Mouse (Mus musculus) forebrain, postnatal 0 days (tissue): ENCODE data around the gene Vmn1r10. TPM values are rescaled to one million over a fixed set of nuclear protein-coding genes. Genes with fewer than 3 reads are reported as not detected.

Source experiments
- ATAC-seq: fragments of 200-750 bp; cut with Nextera tagmentation; 2 replicates; pipeline ENCODE4 v1.8.0; 2017; ENCODE audit warnings: mild to moderate bottlenecking, moderate library complexity
- DNase-seq: peaks from one replicate; pipeline ENCODE4 v3.0.0-alpha.2; 2015
- H3K27ac ChIP-seq: fragments of 300-500 bp; sonication (generic); 2 replicates; pipeline ENCODE4 v1.5.1; 2014; ENCODE audit warnings: low read depth, mild to moderate bottlenecking, antibody characterized with exemption, low read length, moderate library complexity, mixed read lengths
- H3K27me3 ChIP-seq: fragments of 300-500 bp; sonication (generic); 2 replicates; pipeline ENCODE4 v1.6.1; 2014; ENCODE audit warnings: mild to moderate bottlenecking, low read length, mixed read lengths; ENCODE audit not compliant: insufficient read depth
- H3K36me3 ChIP-seq: fragments of 300-500 bp; sonication (generic); 2 replicates; pipeline ENCODE4 v1.6.1; 2014; ENCODE audit warnings: mild to moderate bottlenecking, moderate library complexity; ENCODE audit not compliant: insufficient read depth
- H3K4me1 ChIP-seq: fragments of 300-500 bp; sonication (generic); 2 replicates; pipeline ENCODE4 v1.6.1; 2014; ENCODE audit warnings: antibody characterized with exemption; ENCODE audit not compliant: insufficient read depth
- H3K4me2 ChIP-seq: fragments of 300-500 bp; sonication (generic); 2 replicates; pipeline ENCODE4 v1.6.1; 2014; ENCODE audit warnings: low read depth, mild to moderate bottlenecking, moderate library complexity
- H3K4me3 ChIP-seq: fragments of 300-500 bp; sonication (generic); 2 replicates; pipeline ENCODE4 v1.5.1; 2014; ENCODE audit warnings: low read depth, low read length, mixed read lengths
- H3K9ac ChIP-seq: fragments of 300-500 bp; sonication (generic); 2 replicates; pipeline ENCODE4 v1.6.1; 2014; ENCODE audit warnings: mild to moderate bottlenecking
- H3K9me3 ChIP-seq: fragments of 300-500 bp; sonication (generic); 2 replicates; pipeline ENCODE4 v1.6.1; 2016; ENCODE audit warnings: low read length
- CTCF ChIP-seq: sonication (generic); IDR thresholded peaks from 2 replicates; pipeline ENCODE4 v1.5.1; 2016; ENCODE audit warnings: antibody characterized with exemption, control low read depth, low read depth
- WGBS: fragments of 180-500 bp; shearing (Covaris S2); extraction: QIAGEN DNeasy Blood & Tissue Kit; methylation state at CpG from one replicate; pipeline ENCODE4 v1.1.7; 2014; 5-methylcytosine and 5-hydroxymethylcytosine counted together
- polyA plus RNA-seq: library from polyadenylated mRNA; unstranded; fragments of >200 nt; fragmentation: Nextera tagmentation; extraction: Ambion mirVana; gene quantifications from 2 replicates; pipeline ENCODE4 v1.2.1, GENCODE M21; 2015
- total RNA-seq: library from RNA; depleted of rRNA; stranded (reverse); fragments of >200 nt; gene quantifications from 2 replicates; pipeline ENCODE4 v1.2.3, GENCODE M21; 2014; rRNA removed

The Vmn1r10 gene
- total RNA-seq, result not detected in 2 replicates
- polyA plus RNA-seq, result not detected in 2 replicates

- Histone ChIP-seq H3K9me3 (no peaks in the 10 kb centered on the region), H3K36me3 (no peaks in the 10 kb centered on the region), H3K27me3 (no peaks in the 10 kb centered on the region), H3K27ac (no peak within 1 kb of the TSS), H3K4me3 (no peak within 1 kb of the TSS), H3K9ac (no peak within 1 kb of the TSS), H3K4me2 (no peak within 1 kb of the TSS), H3K4me1 (no peaks in the 10 kb centered on the region)
- ATAC-seq (no peak), DNase-seq (no peak)
- no peak for TF ChIP-seq CTCF
- WGBS, result 84% methylated on average over 3 of the region's 3 CpGs
Measured at GRCm38 (mm10) chr6:57109154-57109553, at the start of gene Vmn1r10. Gene Vmn1r10, plus strand, starts transcription at chr6:57109454.

DNA sequence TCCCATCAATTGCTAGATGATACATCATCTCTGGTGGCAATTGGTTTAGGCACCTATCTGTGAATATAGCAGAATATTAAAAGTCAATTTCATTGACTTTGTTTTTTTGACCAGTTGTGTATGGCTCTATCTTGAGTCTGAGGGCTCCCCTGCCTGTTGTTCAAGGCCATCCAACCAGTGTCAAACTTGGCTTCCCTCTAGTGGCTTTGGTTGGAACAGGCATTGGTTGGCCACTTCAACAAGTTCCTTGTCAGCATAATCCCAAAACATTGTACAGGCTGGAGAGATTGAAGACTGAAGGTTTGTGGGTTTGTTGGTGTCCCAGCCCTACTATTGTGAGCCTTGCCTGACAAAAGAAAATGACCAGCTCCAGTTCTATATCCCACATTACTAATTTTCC lies 45.5 kb upstream of the Vmn1r10 start:
- no peaks in the 10 kb centered on the region for H3K9me3 ChIP-seq
- H3K9ac ChIP-seq, result no peak overlapping the region
- no peaks in the 10 kb centered on the region for H3K36me3 ChIP-seq
- no peak for DNase-seq
- no peak overlapping the region for H3K4me3 ChIP-seq
- no peaks in the 10 kb centered on the region for H3K4me1 ChIP-seq
- no peak for TF ChIP-seq CTCF
- no peaks in the 10 kb centered on the region for H3K27me3 ChIP-seq
- ATAC-seq, result no peak
- H3K27ac ChIP-seq, result no peak overlapping the region
- no peak overlapping the region for H3K4me2 ChIP-seq

DNA sequence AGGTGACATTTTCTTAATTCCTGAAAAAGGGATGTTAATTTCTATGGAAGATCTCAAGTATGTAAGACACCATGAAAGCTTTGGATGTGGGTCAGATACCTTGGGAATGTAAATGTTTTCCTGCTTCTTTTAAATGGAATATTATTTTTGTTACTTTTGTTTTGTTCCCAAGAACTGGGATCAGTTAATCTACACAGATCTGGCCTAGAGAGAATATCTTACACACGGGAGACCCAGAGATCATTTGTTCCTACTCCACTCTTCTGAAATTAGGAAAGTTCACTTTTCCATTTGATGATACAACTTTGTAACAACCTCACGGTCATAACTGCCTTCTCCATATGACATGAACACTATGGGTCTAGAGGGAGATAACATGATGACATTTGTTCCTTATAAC lies 42.8 kb upstream of the Vmn1r10 start, which contains the start of gene Vmn1r9:
Gene Vmn1r9 (plus strand): TSS at position 301 of the 400 bp plus-strand sequence.
- DNase-seq, result no peak
- no peak for TF ChIP-seq CTCF
- no peak for ATAC-seq
- Histone ChIP-seq H3K36me3 (no peaks in the 10 kb centered on the region), H3K4me3 (no peak within 1 kb of the TSS), H3K4me2 (no peak within 1 kb of the TSS), H3K9me3 (no peaks in the 10 kb centered on the region), H3K9ac (no peak within 1 kb of the TSS), H3K27ac (no peak within 1 kb of the TSS), H3K4me1 (no peaks in the 10 kb centered on the region), H3K27me3 (no peaks in the 10 kb centered on the region)
- WGBS, result 87% methylated on average over 2 of the region's 2 CpGs

- no peaks in the 10 kb centered on the region for H3K4me1 ChIP-seq
- H3K27ac ChIP-seq, result no peak overlapping the region
- no peaks in the 10 kb centered on the region for H3K9me3 ChIP-seq
- 61% methylated on average over 1 of the region's 1 CpGs for WGBS
- no peak overlapping the region for H3K9ac ChIP-seq
- H3K36me3 ChIP-seq, result no peaks in the 10 kb centered on the region
- TF ChIP-seq CTCF, result no peak
- no peak overlapping the region for H3K4me3 ChIP-seq
- no peak overlapping the region for H3K4me2 ChIP-seq
- H3K27me3 ChIP-seq, result no peaks in the 10 kb centered on the region
- DNase-seq (no peak), ATAC-seq (no peak)
Measured at GRCm38 (mm10) chr6:57106358-57106757, 2.9 kb upstream of the Vmn1r10 start.

DNA sequence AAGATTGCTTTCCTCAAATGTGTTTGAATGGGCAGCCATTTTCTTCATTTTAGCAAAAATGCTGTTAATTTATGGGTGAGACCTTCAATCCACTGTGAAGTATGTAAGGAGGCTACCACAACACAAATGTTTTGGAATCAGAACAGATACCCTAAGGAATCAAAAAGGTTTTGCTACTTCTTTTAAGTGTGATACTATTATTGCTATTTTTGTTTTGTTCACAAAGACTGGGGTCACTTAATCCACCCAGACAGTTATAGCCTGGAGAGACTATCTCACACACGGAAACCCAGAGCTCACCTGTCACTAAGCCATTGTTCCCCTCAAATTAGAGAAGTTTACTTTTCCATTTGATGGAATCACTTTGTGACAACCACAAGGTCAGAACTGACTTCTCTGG lies 23.9 kb downstream of the Vmn1r10 start, which contains the start of gene Vmn1r11:
Gene Vmn1r11 (plus strand): TSS at position 301 of the 400 bp plus-strand sequence.
- Histone ChIP-seq H3K4me3 (no peak within 1 kb of the TSS), H3K27ac (no peak within 1 kb of the TSS), H3K9ac (no peak within 1 kb of the TSS), H3K4me2 (no peak within 1 kb of the TSS), H3K4me1 (no peaks in the 10 kb centered on the region), H3K9me3 (no peaks in the 10 kb centered on the region), H3K27me3 (no peaks in the 10 kb centered on the region), H3K36me3 (no peaks in the 10 kb centered on the region)
- WGBS, result 70% methylated on average over 1 of the region's 1 CpGs
- no peak for ATAC-seq
- no peak for DNase-seq
- no peak for TF ChIP-seq CTCF

- no peaks in the 10 kb centered on the region for H3K36me3 ChIP-seq
- no peaks in the 10 kb centered on the region for H3K9me3 ChIP-seq
- H3K4me2 ChIP-seq, result no peak within 1 kb of the TSS
- H3K4me3 ChIP-seq, result no peak within 1 kb of the TSS
- DNase-seq, result no peak
- no peak for ATAC-seq
- WGBS, result 84% methylated on average over 2 of the region's 2 CpGs
- H3K27ac ChIP-seq, result no peak within 1 kb of the TSS
- no peak for TF ChIP-seq CTCF
- H3K27me3 ChIP-seq, result no peaks in the 10 kb centered on the region
- no peaks in the 10 kb centered on the region for H3K4me1 ChIP-seq
- H3K9ac ChIP-seq, result no peak within 1 kb of the TSS
Measured at GRCm38 (mm10) chr6:57156619-57157018, 47.4 kb downstream of the Vmn1r10 start, which contains the start of gene Vmn1r12. Gene Vmn1r12, plus strand, starts transcription at chr6:57156919.

Other genes starting within 250 kb of the Vmn1r10 start
- 114 and 119 TPM in 2 replicates for gene Nt5c3, start 185.5 kb upstream of the Vmn1r10 start, total RNA-seq
- 197 and 225 TPM in 2 replicates for gene Nt5c3, start 185.5 kb upstream of the Vmn1r10 start, polyA plus RNA-seq
- 0.31 and 1.00 TPM in 2 replicates for gene Vmn1r4, start 185.4 kb upstream of the Vmn1r10 start, total RNA-seq
- 0.67 and 0.73 TPM in 2 replicates for gene Vmn1r4, start 185.4 kb upstream of the Vmn1r10 start, polyA plus RNA-seq
- gene Vmn1r5, start 139.2 kb upstream of the Vmn1r10 start, total RNA-seq, result not detected in 2 replicates
- gene Vmn1r5, start 139.2 kb upstream of the Vmn1r10 start, polyA plus RNA-seq, result not detected in 2 replicates
- not detected in 2 replicates for gene Vmn1r6, start 112.2 kb upstream of the Vmn1r10 start, total RNA-seq
- not detected in 2 replicates for gene Vmn1r6, start 112.2 kb upstream of the Vmn1r10 start, polyA plus RNA-seq
- gene Vmn1r7, start 84.1 kb upstream of the Vmn1r10 start, total RNA-seq, result not detected in 2 replicates
- not detected in 2 replicates for gene Vmn1r7, start 84.1 kb upstream of the Vmn1r10 start, polyA plus RNA-seq
- gene Vmn1r8, start 77.2 kb upstream of the Vmn1r10 start, total RNA-seq, result not detected in 2 replicates
- not detected in 2 replicates for gene Vmn1r8, start 77.2 kb upstream of the Vmn1r10 start, polyA plus RNA-seq
- not detected in 2 replicates for gene Vmn1r9, start 42.7 kb upstream of the Vmn1r10 start, total RNA-seq
- not detected in 2 replicates for gene Vmn1r9, start 42.7 kb upstream of the Vmn1r10 start, polyA plus RNA-seq
- not detected in 2 replicates for gene Vmn1r11, start 24.0 kb downstream of the Vmn1r10 start, total RNA-seq
- not detected in 2 replicates for gene Vmn1r11, start 24.0 kb downstream of the Vmn1r10 start, polyA plus RNA-seq
- not detected in 2 replicates for gene Vmn1r12, start 47.5 kb downstream of the Vmn1r10 start, total RNA-seq
- not detected in 2 replicates for gene Vmn1r12, start 47.5 kb downstream of the Vmn1r10 start, polyA plus RNA-seq
- gene Vmn1r13, start 93.8 kb downstream of the Vmn1r10 start, total RNA-seq, result not detected in 2 replicates
- not detected in 2 replicates for gene Vmn1r13, start 93.8 kb downstream of the Vmn1r10 start, polyA plus RNA-seq
- not detected in 2 replicates for gene Vmn1r14, start 122.2 kb downstream of the Vmn1r10 start, total RNA-seq
- gene Vmn1r14, start 122.2 kb downstream of the Vmn1r10 start, polyA plus RNA-seq, result not detected in 2 replicates
- gene Vmn1r15, start 148.5 kb downstream of the Vmn1r10 start, total RNA-seq, result not detected in 2 replicates
- gene Vmn1r15, start 148.5 kb downstream of the Vmn1r10 start, polyA plus RNA-seq, result not detected in 2 replicates
- gene Vmn1r16, start 220.0 kb downstream of the Vmn1r10 start, total RNA-seq, result not detected in 2 replicates
- gene Vmn1r16, start 220.0 kb downstream of the Vmn1r10 start, polyA plus RNA-seq, result not detected in 2 replicates